Mouse (Mus musculus): Measurements from ENCODE around the gene Rbm20. TPM values are rescaled to one million over a fixed set of nuclear protein-coding genes. Genes with fewer than 3 reads are reported as not detected.
A peak's percentile ranks its signal among the peaks of the same experiment; 100 is the strongest.
"Not testable (repeated sequence)": the region's sequence is repeated elsewhere in the genome, so short reads cannot be mapped to it uniquely, and the experiment has no call there.

The Rbm20 gene
- total RNA-seq, 2 experiments from 2014 or later, result 75.3 to 75.4 TPM

- peak; percentile 36 for DNase-seq (ENCODE audit: low spot score)
Measured at GRCm38 (mm10) chr19:53791751-53792720, 114.9 kb downstream of the Rbm20 start.

GRCm38 (mm10) chr19:53792976-53793897 lies 116.1 kb downstream of the Rbm20 start:
- DNase-seq (ENCODE audit: low spot score), result peak; percentile 62

GRCm38 (mm10) chr19:53793994-53794890 lies 117.1 kb downstream of the Rbm20 start:
- DNase-seq (ENCODE audit: low spot score), result no peak

GRCm38 (mm10) chr19:53794996-53795395 lies 117.9 kb downstream of the Rbm20 start:
- no peak for DNase-seq (ENCODE audit: low spot score)

- no peak for DNase-seq (ENCODE audit: low spot score)
Measured at GRCm38 (mm10) chr19:53796020-53796419, 118.9 kb downstream of the Rbm20 start.

GRCm38 (mm10) chr19:53797770-53798169 lies 120.7 kb downstream of the Rbm20 start:
- no peak for DNase-seq (ENCODE audit: low spot score)

- DNase-seq (ENCODE audit: low spot score), result no peak
Measured at GRCm38 (mm10) chr19:53799885-53800284, 122.8 kb downstream of the Rbm20 start.

- DNase-seq (ENCODE audit: low spot score), result no peak
Measured at GRCm38 (mm10) chr19:53800365-53800999, 123.4 kb downstream of the Rbm20 start.

- DNase-seq (ENCODE audit: low spot score), result no peak
Measured at GRCm38 (mm10) chr19:53801380-53801779, 124.3 kb downstream of the Rbm20 start.

GRCm38 (mm10) chr19:53801789-53802683 lies 124.9 kb downstream of the Rbm20 start:
- DNase-seq (ENCODE audit: low spot score), result no peak

GRCm38 (mm10) chr19:53803954-53804353 lies 126.8 kb downstream of the Rbm20 start:
- no peak for DNase-seq (ENCODE audit: low spot score)

- DNase-seq (ENCODE audit: low spot score), result no peak
Measured at GRCm38 (mm10) chr19:53805063-53805462, 128.0 kb downstream of the Rbm20 start.

GRCm38 (mm10) chr19:53806126-53806525 lies 129.0 kb downstream of the Rbm20 start:
- DNase-seq (ENCODE audit: low spot score), result no peak

GRCm38 (mm10) chr19:53806526-53807275 lies 129.6 kb downstream of the Rbm20 start:
- not testable (repeated sequence) for DNase-seq (ENCODE audit: low spot score)

GRCm38 (mm10) chr19:53807276-53807801 lies 130.2 kb downstream of the Rbm20 start:
- no peak for DNase-seq (ENCODE audit: low spot score)

- DNase-seq (ENCODE audit: low spot score), result no peak
Measured at GRCm38 (mm10) chr19:53808041-53808777, 131.1 kb downstream of the Rbm20 start.

- no peak for DNase-seq (ENCODE audit: low spot score)
Measured at GRCm38 (mm10) chr19:53809185-53809861, 132.2 kb downstream of the Rbm20 start.
